Mouse (Mus musculus) limb, embryonic 13.5 days (tissue): ENCODE results near the gene Foxl1. TPM values are rescaled to one million over a fixed set of nuclear protein-coding genes. Genes with fewer than 3 reads are reported as not detected.
A peak's percentile ranks its signal among the peaks of the same experiment; 100 is the strongest.

Source experiments
- ATAC-seq: fragments of 200-750 bp; cut with Nextera tagmentation; 2 replicates; pipeline ENCODE4 v1.8.0; 2017; ENCODE audit warnings: low read depth, moderate number of reproducible peaks, moderate TSS enrichment; ENCODE audit not compliant: low FRiP score
- H3K27ac ChIP-seq: fragments of 300-500 bp; sonication (generic); 2 replicates; pipeline ENCODE4 v1.5.1; 2015; ENCODE audit warnings: inconsistent platforms, mild to moderate bottlenecking, moderate library complexity
- H3K27me3 ChIP-seq: fragments of 300-500 bp; sonication (generic); 2 replicates; pipeline ENCODE4 v1.6.1; 2015; ENCODE audit warnings: mild to moderate bottlenecking, inconsistent platforms
- H3K36me3 ChIP-seq: fragments of 300-500 bp; sonication (generic); 2 replicates; pipeline ENCODE4 v1.6.1; 2015; ENCODE audit warnings: inconsistent platforms, mild to moderate bottlenecking, moderate library complexity
- H3K4me1 ChIP-seq: fragments of 300-500 bp; sonication (generic); 2 replicates; pipeline ENCODE4 v1.6.1; 2015; ENCODE audit warnings: inconsistent platforms
- H3K4me2 ChIP-seq: fragments of 300-500 bp; sonication (generic); replicated peaks from 2 replicates; pipeline ENCODE4 v1.6.1; 2015; ENCODE audit warnings: inconsistent platforms, mild to moderate bottlenecking, moderate library complexity
- H3K4me3 ChIP-seq: fragments of 300-500 bp; sonication (generic); 2 replicates; pipeline ENCODE4 v1.5.1; 2015; ENCODE audit warnings: moderate library complexity, mild to moderate bottlenecking, inconsistent platforms
- H3K9ac ChIP-seq: fragments of 300-500 bp; sonication (generic); 2 replicates; pipeline ENCODE4 v1.6.1; 2015; ENCODE audit warnings: mild to moderate bottlenecking, inconsistent platforms
- H3K9me3 ChIP-seq: fragments of 300-500 bp; sonication (generic); 2 replicates; pipeline ENCODE4 v1.6.1; 2016; ENCODE audit warnings: inconsistent platforms
- WGBS: fragments of 180-500 bp; shearing (Covaris S2); methylation state at CpG from one replicate; pipeline ENCODE4 v1.1.7; 2015; 5-methylcytosine and 5-hydroxymethylcytosine counted together
- polyA plus RNA-seq: library from polyadenylated mRNA; unstranded; fragments of >200 nt; fragmentation: Nextera tagmentation; extraction: Ambion mirVana; gene quantifications from 2 replicates; pipeline ENCODE4 v1.2.1, GENCODE M21; 2015

Gene Foxl1
- 0.15 and 0.18 TPM in 2 replicates for polyA plus RNA-seq

- ATAC-seq = no peak
- Histone ChIP-seq H3K27ac (no peak within 1 kb of the TSS), H3K4me1 (peaks cover 50% of the 10 kb centered on the region), H3K4me2 (peak within 1 kb of the TSS; percentile 56), H3K27me3 (peaks cover 98% of the 10 kb centered on the region), H3K9me3 (0 out of 2 replicates have a peak, but pooled peaks cover 4% of the 10 kb centered on the region), H3K9ac (peak within 1 kb of the TSS; percentile 26; the same call in 1 of the 2 replicates), H3K36me3 (no peaks in the 10 kb centered on the region), H3K4me3 (peak within 1 kb of the TSS; percentile 30)
- WGBS = 3% methylated on average over 43 of the region's 43 CpGs
Observed at GRCm38 (mm10) chr8:121127756-121128375, at the start of gene Foxl1. TSS of gene Foxl1 (plus strand) at chr8:121127940.

- H3K27me3 ChIP-seq = peaks cover 99% of the 10 kb centered on the region
- H3K27ac ChIP-seq = no peak overlapping the region
- no peak overlapping the region for H3K4me2 ChIP-seq
- H3K4me1 ChIP-seq = peaks cover 28% of the 10 kb centered on the region
- no peak overlapping the region for H3K4me3 ChIP-seq
- no peak for ATAC-seq
- H3K9me3 ChIP-seq = no peaks in the 10 kb centered on the region; the same call in 1 of the 2 replicates
- H3K36me3 ChIP-seq = no peaks in the 10 kb centered on the region
- 4% methylated on average over 14 of the region's 14 CpGs for WGBS
- no peak overlapping the region for H3K9ac ChIP-seq
Observed at GRCm38 (mm10) chr8:121078721-121079120, 49.0 kb upstream of the Foxl1 start.

- peaks cover 32% of the 10 kb centered on the region for H3K4me1 ChIP-seq
- H3K27ac ChIP-seq = no peak overlapping the region
- no peak for ATAC-seq
- no peaks in the 10 kb centered on the region for H3K36me3 ChIP-seq
- no peak overlapping the region for H3K4me3 ChIP-seq
- no peaks in the 10 kb centered on the region; the same call in 1 of the 2 replicates for H3K9me3 ChIP-seq
- no peak overlapping the region for H3K9ac ChIP-seq
- WGBS = 3% methylated on average over 7 of the region's 7 CpGs
- H3K4me2 ChIP-seq = no peak overlapping the region
- peaks cover 99% of the 10 kb centered on the region for H3K27me3 ChIP-seq
Observed at GRCm38 (mm10) chr8:121079201-121079600, 48.5 kb upstream of the Foxl1 start.

DNA sequence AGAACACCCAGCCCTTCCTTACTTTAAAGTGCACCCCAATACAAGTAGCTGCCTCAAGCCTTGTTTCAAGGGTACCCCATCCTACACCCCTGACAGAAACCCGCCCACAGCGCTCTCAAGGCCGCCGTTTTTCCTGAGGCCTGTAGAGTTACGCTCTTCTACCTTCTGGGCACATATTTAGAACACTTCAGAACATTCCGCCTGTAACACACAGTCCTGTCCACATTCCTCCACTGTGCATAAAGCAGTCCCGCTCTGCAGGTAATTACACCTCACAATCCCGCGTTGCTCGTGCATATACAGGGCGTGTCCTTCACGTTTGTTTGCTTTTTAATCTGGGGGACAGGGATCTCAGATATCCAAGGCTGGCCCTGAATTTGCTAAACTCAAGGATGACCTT, 47.8 kb upstream of the Foxl1 start:
- Histone ChIP-seq H3K27me3 (peaks cover 99% of the 10 kb centered on the region), H3K9ac (no peak overlapping the region), H3K27ac (no peak overlapping the region), H3K4me2 (no peak overlapping the region), H3K9me3 (no peaks in the 10 kb centered on the region; the same call in 1 of the 2 replicates), H3K4me3 (no peak overlapping the region), H3K36me3 (no peaks in the 10 kb centered on the region), H3K4me1 (peaks cover 36% of the 10 kb centered on the region)
- whole genome bisulfite sequencing = 6% methylated on average over 12 of the region's 12 CpGs
- no peak for ATAC-seq

DNA sequence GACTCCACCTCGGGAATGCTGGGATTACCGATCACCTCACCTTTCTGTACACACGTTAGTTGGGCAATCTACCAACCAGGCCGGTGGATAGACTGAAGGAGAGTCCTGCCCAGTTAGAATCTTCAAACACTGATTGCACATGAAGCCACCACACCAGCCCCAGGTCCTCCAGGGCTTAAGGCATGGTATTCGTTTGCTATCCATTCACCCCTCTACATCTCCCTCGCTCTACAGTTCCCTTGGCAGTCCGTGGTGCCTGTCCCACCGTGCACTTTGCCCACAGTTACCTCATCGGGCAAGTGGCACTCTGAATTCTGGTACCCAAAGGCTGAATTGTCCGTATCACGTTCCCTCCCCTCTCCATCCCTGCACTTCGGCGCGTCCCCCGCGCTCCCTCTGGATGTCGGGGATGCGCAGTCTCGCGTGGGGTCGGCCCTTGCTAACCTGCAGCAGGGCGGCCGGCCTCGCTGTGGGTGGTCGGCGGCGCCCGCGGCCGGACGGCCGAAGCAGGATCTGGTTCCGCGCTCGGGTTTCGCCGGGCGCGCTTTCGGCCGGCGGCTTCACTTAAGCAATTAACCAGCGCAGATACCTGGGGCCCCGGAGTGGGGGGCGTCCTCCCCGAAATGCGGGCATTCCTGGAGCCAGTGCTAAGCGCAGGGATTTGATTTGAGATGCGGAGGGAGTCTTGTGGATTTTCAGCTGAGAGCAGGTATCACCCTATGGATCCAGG, 47.2 kb upstream of the Foxl1 start:
- Histone ChIP-seq H3K4me3 (peak overlapping the region; percentile 13; the same call in 1 of the 2 replicates), H3K4me2 (0 out of 2 replicates have a peak overlapping the region, but pooled peaks have one; percentile 28), H3K36me3 (no peaks in the 10 kb centered on the region), H3K4me1 (peaks cover 36% of the 10 kb centered on the region), H3K9ac (no peak overlapping the region), H3K27ac (no peak overlapping the region), H3K9me3 (no peaks in the 10 kb centered on the region; the same call in 1 of the 2 replicates), H3K27me3 (peaks cover 99% of the 10 kb centered on the region)
- no peak for ATAC-seq
- under 1% methylated on average over 49 of the region's 49 CpGs for WGBS

GRCm38 (mm10) chr8:121081398-121081797, 46.3 kb upstream of the Foxl1 start:
- no peak for ATAC-seq
- Histone ChIP-seq H3K4me1 (peaks cover 36% of the 10 kb centered on the region), H3K4me3 (no peak overlapping the region), H3K4me2 (no peak overlapping the region), H3K9me3 (no peaks in the 10 kb centered on the region), H3K36me3 (no peaks in the 10 kb centered on the region), H3K27ac (no peak overlapping the region), H3K27me3 (peaks cover 99% of the 10 kb centered on the region), H3K9ac (no peak overlapping the region)
- WGBS = 3% methylated on average over 7 of the region's 7 CpGs

DNA sequence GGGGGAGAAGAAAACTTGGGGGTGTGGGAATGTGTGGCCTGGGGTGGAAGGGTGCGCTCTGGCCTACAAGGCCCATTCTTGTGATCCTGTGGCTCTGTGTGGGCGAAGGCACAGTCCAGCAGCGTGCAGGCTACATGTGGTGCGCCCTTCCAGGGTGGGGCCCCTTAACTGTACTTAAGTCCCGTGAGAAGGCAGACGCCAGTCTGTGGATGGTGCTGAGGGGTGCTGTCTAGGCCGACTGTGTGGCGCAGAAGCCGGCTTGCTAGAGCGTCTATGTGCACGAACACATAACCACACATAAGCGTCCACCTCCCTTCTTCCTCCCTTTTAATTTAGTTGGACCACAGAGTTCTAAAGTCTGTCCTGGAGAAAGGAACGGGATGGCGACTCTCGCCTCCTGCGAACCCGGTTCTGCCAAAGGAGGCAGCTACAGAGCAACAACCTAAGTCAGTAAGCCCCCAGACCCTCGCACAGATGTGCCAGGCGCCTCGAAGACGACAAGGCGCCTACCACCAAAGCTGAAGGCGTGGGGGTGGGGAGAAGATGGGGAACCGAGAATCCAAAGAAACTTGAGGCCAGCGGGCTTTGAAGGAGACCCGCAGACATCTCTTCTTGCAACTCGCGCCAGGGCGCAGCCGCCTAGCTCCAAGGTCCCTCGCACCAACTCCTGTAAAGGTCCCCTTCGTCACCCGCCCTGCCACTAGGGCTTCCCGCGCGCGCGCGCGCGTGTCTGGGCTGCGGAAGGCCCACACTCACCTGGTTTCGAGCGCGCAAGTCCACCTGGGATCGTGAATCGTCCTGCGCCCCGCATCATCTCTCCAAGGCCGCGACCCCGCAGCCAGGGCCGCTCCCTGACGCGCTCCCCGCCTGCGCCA, 45.3 kb upstream of the Foxl1 start:
- Histone ChIP-seq H3K36me3 (no peaks in the 10 kb centered on the region), H3K9ac (no peak overlapping the region), H3K4me3 (peak overlapping the region; percentile 56), H3K4me2 (peak overlapping the region; percentile 99), H3K9me3 (no peaks in the 10 kb centered on the region), H3K27me3 (peaks cover 99% of the 10 kb centered on the region), H3K27ac (no peak overlapping the region), H3K4me1 (peaks cover 36% of the 10 kb centered on the region)
- 1% methylated on average over 57 of the region's 57 CpGs for WGBS
- no peak for ATAC-seq

GRCm38 (mm10) chr8:121083093-121083935, 44.4 kb upstream of the Foxl1 start:
- Histone ChIP-seq H3K9me3 (no peaks in the 10 kb centered on the region), H3K27ac (no peak overlapping the region), H3K27me3 (peaks cover 99% of the 10 kb centered on the region), H3K36me3 (no peaks in the 10 kb centered on the region), H3K9ac (peak overlapping the region; percentile 54), H3K4me2 (peak overlapping the region; percentile 99), H3K4me1 (peaks cover 36% of the 10 kb centered on the region), H3K4me3 (peak overlapping the region; percentile 56)
- ATAC-seq = peak; percentile 31; the same call in 1 of the 2 replicates
- under 1% methylated on average over 89 of the region's 89 CpGs for WGBS

- peak overlapping the region; percentile 63 for H3K9ac ChIP-seq
- peak overlapping the region; percentile 99 for H3K4me2 ChIP-seq
- H3K4me1 ChIP-seq = peaks cover 36% of the 10 kb centered on the region
- H3K36me3 ChIP-seq = no peaks in the 10 kb centered on the region
- ATAC-seq = no peak
- WGBS = 2% methylated on average over 13 of the region's 27 CpGs
- no peak overlapping the region for H3K27ac ChIP-seq
- H3K27me3 ChIP-seq = peaks cover 99% of the 10 kb centered on the region
- peak overlapping the region; percentile 56 for H3K4me3 ChIP-seq
- H3K9me3 ChIP-seq = no peaks in the 10 kb centered on the region
Observed at GRCm38 (mm10) chr8:121083936-121084209, 43.9 kb upstream of the Foxl1 start.

DNA sequence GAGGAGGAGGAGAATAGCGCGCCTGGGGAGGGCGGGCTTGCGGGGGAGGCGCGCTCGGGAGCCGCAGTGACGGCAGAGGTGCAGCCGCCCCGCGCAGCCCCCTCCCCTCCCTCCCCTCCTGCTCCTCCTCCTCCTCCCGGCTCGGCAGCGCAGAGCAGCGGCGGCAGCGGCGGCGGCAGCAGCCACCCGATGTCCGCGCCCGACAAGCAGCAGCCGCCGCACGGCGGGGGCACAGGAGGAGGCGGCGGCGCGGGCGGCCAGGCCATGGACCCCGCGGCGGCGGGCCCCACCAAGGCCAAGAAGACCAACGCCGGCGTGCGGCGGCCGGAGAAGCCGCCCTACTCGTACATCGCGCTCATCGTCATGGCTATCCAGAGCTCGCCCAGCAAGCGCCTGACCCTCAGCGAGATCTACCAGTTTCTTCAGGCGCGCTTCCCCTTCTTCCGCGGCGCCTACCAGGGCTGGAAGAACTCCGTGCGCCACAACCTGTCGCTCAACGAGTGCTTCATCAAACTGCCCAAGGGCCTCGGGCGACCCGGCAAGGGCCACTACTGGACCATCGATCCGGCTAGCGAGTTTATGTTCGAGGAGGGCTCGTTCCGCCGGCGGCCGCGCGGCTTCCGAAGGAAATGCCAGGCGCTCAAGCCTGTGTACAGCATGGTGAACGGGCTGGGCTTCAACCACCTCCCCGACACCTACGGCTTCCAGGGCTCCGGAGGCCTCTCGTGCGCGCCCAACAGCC, 43.4 kb upstream of the Foxl1 start, which contains the start of gene Foxf1:
Gene Foxf1 (plus strand): TSS at position 177 of the 742 bp plus-strand sequence.
- under 1% methylated on average over 48 of the region's 83 CpGs for WGBS
- peak within 1 kb of the TSS; percentile 99 for H3K4me2 ChIP-seq
- H3K9me3 ChIP-seq = no peaks in the 10 kb centered on the region
- H3K9ac ChIP-seq = peak within 1 kb of the TSS; percentile 63
- H3K4me1 ChIP-seq = peaks cover 40% of the 10 kb centered on the region
- peak; percentile 9; the same call in 1 of the 2 replicates for ATAC-seq
- H3K27me3 ChIP-seq = peaks cover 99% of the 10 kb centered on the region
- no peaks in the 10 kb centered on the region for H3K36me3 ChIP-seq
- H3K27ac ChIP-seq = no peak within 1 kb of the TSS
- peak within 1 kb of the TSS; percentile 56 for H3K4me3 ChIP-seq
